Mouse (Mus musculus) testis, adult 2 months (tissue): ENCODE measurements around the gene Gm37419.

ENCODE experiments used
- CTCF ChIP-seq: fragments of 200-500 bp; IDR thresholded peaks from 2 replicates; pipeline ENCODE4 v1.5.1; 2012; ENCODE audit warnings: low read depth, mild to moderate bottlenecking, inconsistent platforms, low read length, moderate library complexity; ENCODE audit not compliant: control insufficient read depth, insufficient read depth, insufficient replicate concordance
- POLR2A ChIP-seq: fragments of 200-500 bp; IDR thresholded peaks from 2 replicates; pipeline ENCODE4 v1.6.1; 2012; ENCODE audit warnings: low read depth, mild to moderate bottlenecking, inconsistent platforms, low read length, moderate library complexity; ENCODE audit not compliant: control insufficient read depth

DNA sequence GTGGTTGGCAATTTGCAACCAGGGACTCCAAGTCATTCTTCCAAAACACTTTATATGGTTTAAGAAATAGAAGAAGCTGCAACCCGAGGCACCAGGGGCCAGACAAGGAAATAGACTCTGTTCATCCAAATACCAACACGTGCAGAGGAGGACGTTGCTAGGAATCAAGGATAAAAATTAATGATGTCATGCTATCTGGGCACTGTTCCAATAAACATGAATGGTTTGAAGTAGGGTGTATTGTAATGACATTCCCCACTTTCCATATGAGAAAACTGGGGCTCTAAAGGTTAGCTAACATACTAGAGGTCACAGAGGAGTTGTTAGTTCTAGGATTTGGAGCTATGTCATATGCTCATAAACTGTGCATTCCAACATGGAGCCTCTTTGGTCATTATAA, 43.5 kb upstream of the Gm37419 start:
- TF ChIP-seq CTCF (no peak), POLR2A (no peak)
